Mouse (Mus musculus): ENCODE measurements around the gene Trim63. TPM values are rescaled to one million over a fixed set of nuclear protein-coding genes. Genes with fewer than 3 reads are reported as not detected.

Trim63 gene
- total and polyA plus RNA-seq, 3 experiments: 0.25 to 0.49 TPM; not detected in 1

GRCm38 (mm10) chr4:134352261-134352707 lies 37.4 kb downstream of the Trim63 start:
- H3K4me3 ChIP-seq (replicated peaks in 1 of 3; ENCODE audit: low read depth in 2 of 3, low read length in 2 of 3, poor library complexity in 1 of 3): peak overlapping the region; percentile 61 to 64 (median 64)
- peaks cover 0 to 13% of the 10 kb centered on the region in 2 experiments for H3K36me3 ChIP-seq (replicated peaks in 1 of 2; ENCODE audit: control insufficient read depth in 1 of 2, insufficient read depth in 1 of 2, low read length in 1 of 2)
- peaks cover 9% of the 10 kb centered on the region for H3K9me3 ChIP-seq (replicated peaks; ENCODE audit: low read length)
- H3K9ac ChIP-seq (ENCODE audit: insufficient read depth, low read depth): peak overlapping the region; percentile 45
- 0 out of 2 replicates have a peak, but pooled peaks have one; percentile 7 for TF ChIP-seq ETS1 (conservative IDR thresholded peaks at IDR 0.05; ENCODE audit: low read depth, low read length)
- no peak for TF ChIP-seq SMC3 (IDR thresholded peaks at IDR 0.05; ENCODE audit: low read depth, low read length)
- TF ChIP-seq MYC (IDR thresholded peaks at IDR 0.05; ENCODE audit: low read depth, low read length): 0 out of 2 replicates have a peak, but pooled peaks have one; percentile 39
- TF ChIP-seq USF1 (IDR thresholded peaks at IDR 0.05; ENCODE audit: low read depth, low read length): no peak
- peak; percentile 44; the same call in 1 of the 2 replicates for TF ChIP-seq MXI1 (IDR thresholded peaks at IDR 0.05; ENCODE audit: low read depth, low read length)
- no peak for TF ChIP-seq PAX5 (IDR thresholded peaks at IDR 0.05; ENCODE audit: low read length)
- no peak for TF ChIP-seq JUND (conservative IDR thresholded peaks at IDR 0.05; ENCODE audit: low read depth, low read length)
- peak; percentile 42 for TF ChIP-seq POLR2A (IDR thresholded peaks at IDR 0.05; ENCODE audit: low read depth, low read length)
- no peak for TF ChIP-seq CTCF (conservative IDR thresholded peaks at IDR 0.05 in 1 of 2, IDR thresholded peaks at IDR 0.05 in 1 of 2; ENCODE audit: low read depth in 2 of 2, low read length in 2 of 2)
- TF ChIP-seq CHD1 (IDR thresholded peaks at IDR 0.05; ENCODE audit: low read depth, low read length): no peak; the same call in 1 of the 2 replicates
- 0 out of 2 replicates have a peak, but pooled peaks have one; percentile 59 for TF ChIP-seq UBTF (IDR thresholded peaks at IDR 0.05; ENCODE audit: low read depth, low read length)
- 0 out of 2 replicates have a peak, but pooled peaks have one; percentile 45 for TF ChIP-seq TBP (conservative IDR thresholded peaks at IDR 0.05; ENCODE audit: low read depth, low read length)
- TF ChIP-seq E2F4 (IDR thresholded peaks at IDR 0.05; ENCODE audit: insufficient replicate concordance, low read depth, low read length): no peak
- dilution Hi-C loops (cut with MboI; ENCODE audit: extremely low pct_ligation_motif_present, extremely low pct_unique_long_range_greater_than_20kb, low sequenced_read_pairs): no loop called here
- H3K4me1 ChIP-seq (ENCODE audit: control insufficient read depth in 1 of 2, insufficient read depth in 2 of 2): peaks cover 27 to 51% of the 10 kb centered on the region in 2 experiments
- H3K27me3 ChIP-seq (replicated peaks): no peaks in the 10 kb centered on the region
- H3K27ac ChIP-seq (ENCODE audit: insufficient read depth, low read depth): peak overlapping the region; percentile 84
- in situ Hi-C loops (cut with MboI; ENCODE audit: low pct_ligation_motif_present, low pct_unique_long_range_greater_than_20kb, low sequenced_read_pairs): loop anchor here (5.0 kb wide), 1 partner anchor 45 kb away; no protein-coding TSS in a partner anchor
- DNase-seq (ENCODE audit: extremely low read depth): peak; percentile 62
- H3K79me2 ChIP-seq (replicated peaks; ENCODE audit: control insufficient read depth, extremely low read depth, insufficient read depth, poor library complexity, severe bottlenecking): no peaks in the 10 kb centered on the region
- peak overlapping the region; percentile 99 for H3K4me2 ChIP-seq (ENCODE audit: insufficient read depth, low read depth, poor library complexity, severe bottlenecking)

- peaks cover 27 to 51% of the 10 kb centered on the region in 2 experiments for H3K4me1 ChIP-seq (ENCODE audit: control insufficient read depth in 1 of 2, insufficient read depth in 2 of 2)
- in situ Hi-C loops (cut with MboI; ENCODE audit: low pct_ligation_motif_present, low pct_unique_long_range_greater_than_20kb, low sequenced_read_pairs): loop anchor here (5.0 kb wide), 1 partner anchor 46 kb away; no protein-coding TSS in a partner anchor
- peak overlapping the region; percentile 99 for H3K4me2 ChIP-seq (ENCODE audit: insufficient read depth, low read depth, poor library complexity, severe bottlenecking)
- dilution Hi-C loops (cut with MboI; ENCODE audit: extremely low pct_ligation_motif_present, extremely low pct_unique_long_range_greater_than_20kb, low sequenced_read_pairs): no loop called here
- H3K36me3 ChIP-seq (replicated peaks in 1 of 2; ENCODE audit: control insufficient read depth in 1 of 2, insufficient read depth in 1 of 2, low read length in 1 of 2): peaks cover 0 to 17% of the 10 kb centered on the region in 2 experiments
- TF ChIP-seq KAT2A (IDR thresholded peaks at IDR 0.05; ENCODE audit: insufficient replicate concordance, low read length) (no peak), ZMIZ1 (IDR thresholded peaks at IDR 0.05; ENCODE audit: low read depth, low read length) (0 out of 2 replicates have a peak, but pooled peaks have one; percentile 1), CHD2 (IDR thresholded peaks at IDR 0.05; ENCODE audit: low read length) (peak; percentile 76), NRF1 (IDR thresholded peaks at IDR 0.05; ENCODE audit: low read depth, low read length) (peak; percentile 87), IRF4 (IDR thresholded peaks at IDR 0.05; ENCODE audit: low read depth, low read length) (0 out of 2 replicates have a peak, but pooled peaks have one; percentile 29), NELFE (IDR thresholded peaks at IDR 0.05; ENCODE audit: low read depth, low read length) (0 out of 2 replicates have a peak, but pooled peaks have one; percentile 43), ZKSCAN1 (IDR thresholded peaks at IDR 0.05; ENCODE audit: borderline replicate concordance, low read depth, low read length) (no peak), SIN3A (IDR thresholded peaks at IDR 0.05; ENCODE audit: low read length) (peak; percentile 78), TBP (conservative IDR thresholded peaks at IDR 0.05; ENCODE audit: low read depth, low read length) (peak; percentile 48; the same call in 1 of the 2 replicates)
- peaks cover 9% of the 10 kb centered on the region for H3K9me3 ChIP-seq (replicated peaks; ENCODE audit: low read length)
- peak overlapping the region; percentile 81; the same call in 1 of the 2 replicates for H3K27ac ChIP-seq (ENCODE audit: insufficient read depth, low read depth)
- peak; percentile 85 for DNase-seq (ENCODE audit: extremely low read depth)
- no peaks in the 10 kb centered on the region for H3K79me2 ChIP-seq (replicated peaks; ENCODE audit: control insufficient read depth, extremely low read depth, insufficient read depth, poor library complexity, severe bottlenecking)
- H3K27me3 ChIP-seq (replicated peaks): no peaks in the 10 kb centered on the region
- peak overlapping the region; percentile 45 for H3K9ac ChIP-seq (ENCODE audit: insufficient read depth, low read depth)
- H3K4me3 ChIP-seq (replicated peaks in 1 of 3; ENCODE audit: low read depth in 2 of 3, low read length in 2 of 3, poor library complexity in 1 of 3): peak overlapping the region; percentile 61 to 64 (median 64)
Measured at GRCm38 (mm10) chr4:134352929-134353328, 38.0 kb downstream of the Trim63 start.
